Mouse (Mus musculus): ENCODE results near the gene Grap2. TPM values are rescaled to one million over a fixed set of nuclear protein-coding genes. Genes with fewer than 3 reads are reported as not detected.

Grap2 gene
- polyA plus RNA-seq, 1 experiment from 2014 or later: 1.3 TPM

GRCm38 (mm10) chr15:80592737-80593136 lies 20.3 kb downstream of the Grap2 start:
- no peaks in the 10 kb centered on the region for H3K4me1 ChIP-seq (replicated peaks)
- H3K9ac ChIP-seq: no peak overlapping the region
- 85% methylated on average over 6 of the region's 6 CpGs for WGBS
- no peaks in the 10 kb centered on the region for H3K36me3 ChIP-seq
- no peak overlapping the region for H3K4me2 ChIP-seq (replicated peaks)
- no peak for ATAC-seq
- H3K4me3 ChIP-seq (replicated peaks): no peak overlapping the region
- no peaks in the 10 kb centered on the region for H3K27me3 ChIP-seq (replicated peaks)
- no peaks in the 10 kb centered on the region for H3K9me3 ChIP-seq
- H3K27ac ChIP-seq: no peak overlapping the region

GRCm38 (mm10) chr15:80593877-80594276 lies 21.5 kb downstream of the Grap2 start:
- Histone ChIP-seq H3K4me1 (replicated peaks) (no peaks in the 10 kb centered on the region), H3K9me3 (no peaks in the 10 kb centered on the region), H3K4me3 (replicated peaks) (no peak overlapping the region), H3K4me2 (replicated peaks) (no peak overlapping the region), H3K36me3 (no peaks in the 10 kb centered on the region), H3K9ac (no peak overlapping the region), H3K27ac (no peak overlapping the region), H3K27me3 (replicated peaks) (no peaks in the 10 kb centered on the region)
- 64% methylated on average over 5 of the region's 5 CpGs for WGBS
- no peak for ATAC-seq

GRCm38 (mm10) chr15:80598750-80599149 lies 26.4 kb downstream of the Grap2 start:
- Histone ChIP-seq H3K9me3 (no peaks in the 10 kb centered on the region), H3K4me2 (replicated peaks) (peak overlapping the region; percentile 22), H3K9ac (no peak overlapping the region), H3K4me1 (replicated peaks) (no peaks in the 10 kb centered on the region), H3K27me3 (replicated peaks) (no peaks in the 10 kb centered on the region), H3K4me3 (replicated peaks) (no peak overlapping the region), H3K36me3 (no peaks in the 10 kb centered on the region), H3K27ac (no peak overlapping the region)
- 66% methylated on average over 12 of the region's 12 CpGs for WGBS
- peak; percentile 36; the same call in 1 of the 2 replicates for ATAC-seq

DNA sequence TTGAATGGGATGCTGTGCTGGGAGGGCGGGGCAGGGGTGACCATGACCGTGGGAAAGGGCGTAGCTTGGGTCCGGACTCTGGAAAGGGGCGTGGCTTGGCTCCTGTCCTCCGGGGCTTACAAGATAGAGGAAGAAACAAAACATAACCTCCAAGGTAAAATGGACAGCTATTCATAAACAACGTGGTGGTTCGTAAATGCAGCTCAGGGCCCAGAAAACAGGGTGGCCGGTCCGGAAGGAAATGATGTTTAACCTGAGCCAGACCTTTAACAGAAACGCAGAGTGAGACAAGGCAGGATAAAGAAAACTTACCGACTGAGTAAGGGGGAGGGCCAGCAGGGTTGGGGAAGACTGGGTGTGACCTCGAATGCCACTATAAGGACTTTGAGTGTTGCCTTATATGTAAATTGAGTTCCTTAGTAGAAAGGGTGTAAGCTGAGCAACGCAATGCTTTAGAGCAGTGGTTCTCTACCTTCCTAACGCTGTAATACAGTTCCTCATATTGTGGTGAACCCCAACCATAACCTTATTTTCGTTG lies 26.9 kb downstream of the Grap2 start:
- no peaks in the 10 kb centered on the region for H3K9me3 ChIP-seq
- 26% methylated on average over 16 of the region's 16 CpGs for WGBS
- no peak overlapping the region for H3K27ac ChIP-seq
- no peaks in the 10 kb centered on the region for H3K4me1 ChIP-seq (replicated peaks)
- H3K27me3 ChIP-seq (replicated peaks): no peaks in the 10 kb centered on the region
- ATAC-seq: peak; percentile 88
- H3K36me3 ChIP-seq: no peaks in the 10 kb centered on the region
- no peak overlapping the region for H3K4me3 ChIP-seq (replicated peaks)
- peak overlapping the region; percentile 22 for H3K4me2 ChIP-seq (replicated peaks)
- no peak overlapping the region for H3K9ac ChIP-seq

GRCm38 (mm10) chr15:80599843-80600242 lies 27.4 kb downstream of the Grap2 start:
- Histone ChIP-seq H3K27ac (no peak overlapping the region), H3K4me2 (replicated peaks) (no peak overlapping the region), H3K4me3 (replicated peaks) (no peak overlapping the region), H3K4me1 (replicated peaks) (no peaks in the 10 kb centered on the region), H3K36me3 (no peaks in the 10 kb centered on the region), H3K27me3 (replicated peaks) (no peaks in the 10 kb centered on the region), H3K9ac (no peak overlapping the region), H3K9me3 (no peaks in the 10 kb centered on the region)
- no peak for ATAC-seq
- 72% methylated on average over 4 of the region's 4 CpGs for WGBS

GRCm38 (mm10) chr15:80601456-80601855 lies 29.1 kb downstream of the Grap2 start:
- no peak for ATAC-seq
- H3K27me3 ChIP-seq (replicated peaks): no peaks in the 10 kb centered on the region
- no peaks in the 10 kb centered on the region for H3K36me3 ChIP-seq
- H3K9ac ChIP-seq: no peak overlapping the region
- H3K27ac ChIP-seq: no peak overlapping the region
- H3K4me3 ChIP-seq (replicated peaks): no peak overlapping the region
- H3K9me3 ChIP-seq: no peaks in the 10 kb centered on the region
- H3K4me1 ChIP-seq (replicated peaks): no peaks in the 10 kb centered on the region
- H3K4me2 ChIP-seq (replicated peaks): no peak overlapping the region
- 68% methylated on average over 7 of the region's 7 CpGs for WGBS

DNA sequence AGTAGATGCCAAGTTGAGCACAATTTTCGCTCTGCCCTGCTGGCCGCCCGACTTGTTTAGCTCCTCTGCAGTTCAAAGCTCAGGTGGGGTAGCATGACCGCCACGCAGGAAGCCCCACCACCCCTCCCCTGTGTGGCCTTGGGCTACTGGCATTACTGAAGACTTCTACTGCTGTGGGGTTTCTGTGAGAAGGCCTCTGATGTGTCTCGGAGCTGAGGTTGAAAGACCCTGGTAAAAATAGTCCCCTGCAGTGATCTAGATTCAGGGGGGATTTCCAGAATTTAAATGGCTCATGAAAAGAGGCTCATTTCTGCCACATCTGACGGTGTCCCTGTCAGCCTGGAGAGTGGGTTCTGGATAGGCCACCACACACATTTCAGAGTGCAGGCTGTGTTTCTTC lies 30.1 kb downstream of the Grap2 start:
- no peak for ATAC-seq
- Histone ChIP-seq H3K9ac (no peak overlapping the region), H3K4me3 (replicated peaks) (no peak overlapping the region), H3K4me2 (replicated peaks) (no peak overlapping the region), H3K27ac (no peak overlapping the region), H3K4me1 (replicated peaks) (no peaks in the 10 kb centered on the region), H3K27me3 (replicated peaks) (no peaks in the 10 kb centered on the region), H3K36me3 (no peaks in the 10 kb centered on the region), H3K9me3 (no peaks in the 10 kb centered on the region)
- 69% methylated on average over 7 of the region's 7 CpGs for WGBS

DNA sequence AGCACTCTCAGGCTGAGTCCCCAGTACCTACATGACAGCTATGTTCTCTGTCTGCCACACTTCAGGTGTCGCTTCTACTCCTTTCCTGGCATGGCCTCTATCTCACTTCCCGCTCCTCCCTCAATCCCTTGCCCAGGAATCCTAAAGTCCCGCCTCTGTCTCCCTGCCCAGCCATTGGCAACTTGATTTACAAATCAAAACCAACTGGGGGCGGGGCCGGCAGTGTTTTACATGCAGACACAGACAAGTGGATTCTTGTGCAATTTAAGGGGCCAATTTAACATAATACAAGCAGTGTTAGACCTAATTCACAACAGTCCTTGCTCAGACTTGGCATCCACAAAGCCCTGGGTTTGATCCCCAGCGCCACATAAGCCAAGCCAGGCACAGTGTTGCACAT lies 31.6 kb downstream of the Grap2 start:
- Histone ChIP-seq H3K9me3 (no peaks in the 10 kb centered on the region), H3K4me1 (replicated peaks) (no peaks in the 10 kb centered on the region), H3K27me3 (replicated peaks) (no peaks in the 10 kb centered on the region), H3K4me3 (replicated peaks) (no peak overlapping the region), H3K4me2 (replicated peaks) (no peak overlapping the region), H3K9ac (no peak overlapping the region), H3K27ac (no peak overlapping the region), H3K36me3 (no peaks in the 10 kb centered on the region)
- WGBS: 87% methylated on average over 6 of the region's 6 CpGs
- ATAC-seq: no peak

GRCm38 (mm10) chr15:80607970-80608369 lies 35.6 kb downstream of the Grap2 start:
- no peak overlapping the region for H3K4me3 ChIP-seq (replicated peaks)
- no peak for ATAC-seq
- H3K27me3 ChIP-seq (replicated peaks): no peaks in the 10 kb centered on the region
- no peak overlapping the region for H3K4me2 ChIP-seq (replicated peaks)
- H3K27ac ChIP-seq: no peak overlapping the region
- no peak overlapping the region for H3K9ac ChIP-seq
- H3K9me3 ChIP-seq: no peaks in the 10 kb centered on the region
- H3K4me1 ChIP-seq (replicated peaks): no peaks in the 10 kb centered on the region
- no peaks in the 10 kb centered on the region for H3K36me3 ChIP-seq
- WGBS: 77% methylated on average over 3 of the region's 3 CpGs

GRCm38 (mm10) chr15:80610335-80610734 lies 37.9 kb downstream of the Grap2 start:
- H3K27ac ChIP-seq: no peak overlapping the region
- H3K4me1 ChIP-seq (replicated peaks): no peaks in the 10 kb centered on the region
- 62% methylated on average over 2 of the region's 2 CpGs for WGBS
- H3K4me2 ChIP-seq (replicated peaks): no peak overlapping the region
- no peaks in the 10 kb centered on the region for H3K27me3 ChIP-seq (replicated peaks)
- no peak overlapping the region for H3K4me3 ChIP-seq (replicated peaks)
- ATAC-seq: no peak
- H3K36me3 ChIP-seq: no peaks in the 10 kb centered on the region
- H3K9me3 ChIP-seq: no peaks in the 10 kb centered on the region
- H3K9ac ChIP-seq: no peak overlapping the region

DNA sequence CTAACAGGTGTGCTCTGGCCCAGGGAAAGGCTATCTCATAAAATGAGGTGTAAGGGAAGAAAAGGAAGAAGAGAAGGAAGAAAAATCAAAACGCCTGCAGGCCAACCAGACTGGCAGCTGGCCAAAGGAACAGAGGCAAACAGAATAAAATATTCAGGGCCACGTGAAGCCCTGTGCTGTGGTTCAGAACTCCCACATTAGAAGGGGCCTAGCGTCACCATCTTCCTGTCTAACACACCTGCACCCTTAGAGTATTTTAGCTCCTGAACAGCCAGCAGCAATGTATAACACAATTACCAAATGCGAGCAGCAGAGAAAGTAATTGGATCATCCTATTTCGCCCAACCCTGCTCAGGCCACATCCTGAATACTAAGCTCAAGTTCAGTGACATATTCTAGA lies 39.1 kb downstream of the Grap2 start:
- Histone ChIP-seq H3K4me2 (replicated peaks) (no peak overlapping the region), H3K9ac (no peak overlapping the region), H3K4me1 (replicated peaks) (0 out of 2 replicates have a peak, but pooled peaks cover 3% of the 10 kb centered on the region), H3K9me3 (no peaks in the 10 kb centered on the region), H3K27ac (no peak overlapping the region), H3K4me3 (replicated peaks) (no peak overlapping the region), H3K36me3 (no peaks in the 10 kb centered on the region), H3K27me3 (replicated peaks) (peaks cover 3% of the 10 kb centered on the region; the same call in 1 of the 2 replicates)
- WGBS: 69% methylated on average over 5 of the region's 5 CpGs
- ATAC-seq: no peak

- no peak overlapping the region for H3K4me3 ChIP-seq (replicated peaks)
- no peak overlapping the region for H3K27ac ChIP-seq
- no peaks in the 10 kb centered on the region for H3K36me3 ChIP-seq
- H3K4me1 ChIP-seq (replicated peaks): 0 out of 2 replicates have a peak, but pooled peaks cover 3% of the 10 kb centered on the region
- H3K9me3 ChIP-seq: no peaks in the 10 kb centered on the region
- no peak overlapping the region for H3K9ac ChIP-seq
- ATAC-seq: no peak
- no peak overlapping the region for H3K4me2 ChIP-seq (replicated peaks)
- peaks cover 3% of the 10 kb centered on the region; the same call in 1 of the 2 replicates for H3K27me3 ChIP-seq (replicated peaks)
- 59% methylated on average over 5 of the region's 5 CpGs for WGBS
These were observed 41.5 kb downstream of the Grap2 start for GRCm38 (mm10) chr15:80613904-80614303.

- H3K9ac ChIP-seq: no peak overlapping the region
- H3K4me3 ChIP-seq (replicated peaks): no peak overlapping the region
- 0 out of 2 replicates have a peak, but pooled peaks cover 3% of the 10 kb centered on the region for H3K4me1 ChIP-seq (replicated peaks)
- no peaks in the 10 kb centered on the region for H3K36me3 ChIP-seq
- no peak overlapping the region for H3K27ac ChIP-seq
- peaks cover 3% of the 10 kb centered on the region; the same call in 1 of the 2 replicates for H3K27me3 ChIP-seq (replicated peaks)
- no peak overlapping the region for H3K4me2 ChIP-seq (replicated peaks)
- ATAC-seq: no peak
- H3K9me3 ChIP-seq: no peaks in the 10 kb centered on the region
- WGBS: 64% methylated on average over 18 of the region's 18 CpGs
These were observed 42.3 kb downstream of the Grap2 start for GRCm38 (mm10) chr15:80614500-80615289.

Data from intestine, embryonic 15.5 days (tissue).